12 mouse cellular contexts compared by ENCODE assay signal in the genomic region with DNA sequence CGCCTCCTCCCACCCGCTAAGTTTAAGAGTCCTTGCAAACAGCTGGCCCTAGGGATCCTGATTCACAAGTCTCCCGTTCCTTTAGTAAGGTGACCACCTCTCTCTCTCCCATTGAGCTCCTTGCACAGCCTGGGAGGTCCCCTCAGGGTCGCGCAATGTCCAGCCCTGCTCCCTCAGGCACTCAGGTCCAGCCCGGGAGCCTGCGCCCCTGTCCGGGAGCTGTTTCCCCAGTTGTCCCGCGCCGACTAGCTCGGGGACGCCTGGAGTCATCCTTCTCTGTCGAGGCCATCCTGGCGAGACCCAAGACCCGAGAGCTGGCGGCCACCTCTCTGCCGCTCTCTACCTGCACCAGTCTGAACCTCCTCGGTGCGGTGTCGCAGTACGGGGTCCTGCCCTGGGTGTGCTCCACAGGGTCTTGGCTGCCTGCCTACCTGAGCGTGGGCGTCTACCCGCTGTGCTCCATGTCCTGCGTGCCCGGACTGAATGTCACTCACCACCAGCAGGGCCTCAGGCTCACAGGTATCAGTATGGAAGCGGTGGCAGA. TPM values are rescaled to one million over a fixed set of nuclear protein-coding genes. Genes with fewer than 3 reads are reported as not detected.
A peak's percentile ranks its signal among the peaks of the same experiment; 100 is the strongest.
DNase-seq lines count a peak whose midpoint lies in the region; ATAC-seq and TF ChIP-seq lines count a peak whose summit lies in the region.
"Had no signal": no experiment of that assay in that cellular context is flagged by ENCODE, and none has a peak within 500 bp of the region (broad histone marks: within the 10 kb centered on the region; RNA-seq: fewer than 3 reads in every experiment).

A gene (plus strand): TSS at position 51 of the 544 bp plus-strand sequence.

- no peak for TF ChIP-seq CTCF in liver, postnatal 0 days (IDR thresholded peaks at IDR 0.05; ENCODE audit: low read depth)

- H3K9ac ChIP-seq in hindbrain, embryonic 12.5 days: no peak within 1 kb of the TSS; the same call in 1 of the 2 replicates
- no peak within 1 kb of the TSS for H3K9ac ChIP-seq in hindbrain, embryonic 11.5 days (ENCODE audit: low read depth, low read length)
- H3K9ac ChIP-seq in midbrain, embryonic 12.5 days (replicated peaks): no peak within 1 kb of the TSS
- no peak within 1 kb of the TSS for H3K9ac ChIP-seq in midbrain, embryonic 13.5 days (replicated peaks)
- no peak within 1 kb of the TSS for H3K9ac ChIP-seq in liver, postnatal 0 days (replicated peaks)
- H3K9ac ChIP-seq: limb, embryonic 15.5 days had no signal

- H3K4me2 ChIP-seq in hindbrain, embryonic 12.5 days (replicated peaks): 0 out of 2 replicates have a peak within 1 kb of the TSS, but pooled peaks have one; percentile 1
- H3K4me2 ChIP-seq in hindbrain, embryonic 11.5 days (replicated peaks; ENCODE audit: low read depth, low read length): no peak within 1 kb of the TSS
- H3K4me2 ChIP-seq in midbrain, embryonic 12.5 days (replicated peaks): 0 out of 2 replicates have a peak within 1 kb of the TSS, but pooled peaks have one; percentile 7
- no peak within 1 kb of the TSS for H3K4me2 ChIP-seq in midbrain, embryonic 13.5 days (replicated peaks)
- H3K4me2 ChIP-seq in liver, postnatal 0 days (ENCODE audit: low read depth, low read length): 0 out of 2 replicates have a peak within 1 kb of the TSS, but pooled peaks have one; percentile 18
- H3K4me2 ChIP-seq: limb, embryonic 15.5 days had no signal

- H3K9me3 ChIP-seq in hindbrain, embryonic 12.5 days (replicated peaks): no peaks in the 10 kb centered on the region
- no peaks in the 10 kb centered on the region for H3K9me3 ChIP-seq in hindbrain, embryonic 11.5 days (ENCODE audit: control insufficient read depth, low read length)
- H3K9me3 ChIP-seq in midbrain, embryonic 12.5 days: no peaks in the 10 kb centered on the region
- no peaks in the 10 kb centered on the region for H3K9me3 ChIP-seq in midbrain, embryonic 13.5 days
- no peaks in the 10 kb centered on the region for H3K9me3 ChIP-seq in liver, postnatal 0 days (ENCODE audit: low read length)
- H3K9me3 ChIP-seq: limb, embryonic 15.5 days; megakaryocyte, embryonic 14.5 days had no signal

- no peaks in the 10 kb centered on the region for H3K36me3 ChIP-seq in hindbrain, embryonic 12.5 days
- no peaks in the 10 kb centered on the region for H3K36me3 ChIP-seq in hindbrain, embryonic 11.5 days (ENCODE audit: control insufficient read depth, insufficient read depth, low read length)
- no peaks in the 10 kb centered on the region for H3K36me3 ChIP-seq in midbrain, embryonic 12.5 days
- H3K36me3 ChIP-seq in midbrain, embryonic 13.5 days: no peaks in the 10 kb centered on the region
- H3K36me3 ChIP-seq in liver, postnatal 0 days (replicated peaks; ENCODE audit: insufficient read depth, low read length): no peaks in the 10 kb centered on the region
- H3K36me3 ChIP-seq: limb, embryonic 15.5 days had no signal

- H3K27ac ChIP-seq in hindbrain, embryonic 12.5 days: no peak within 1 kb of the TSS
- no peak within 1 kb of the TSS for H3K27ac ChIP-seq in hindbrain, embryonic 11.5 days (ENCODE audit: low read depth, low read length)
- no peak within 1 kb of the TSS for H3K27ac ChIP-seq in midbrain, embryonic 12.5 days (replicated peaks)
- no peak within 1 kb of the TSS for H3K27ac ChIP-seq in midbrain, embryonic 13.5 days
- no peak within 1 kb of the TSS for H3K27ac ChIP-seq in liver, postnatal 0 days (ENCODE audit: low read depth)
- H3K27ac ChIP-seq: limb, embryonic 15.5 days had no signal

- WGBS in hindbrain, embryonic 12.5 days: 12% methylated on average over 28 of the region's 28 CpGs
- 15% methylated on average over 28 of the region's 28 CpGs for WGBS in hindbrain, embryonic 11.5 days
- WGBS in midbrain, embryonic 12.5 days: 15% methylated on average over 28 of the region's 28 CpGs
- WGBS in midbrain, embryonic 13.5 days: 12% methylated on average over 28 of the region's 28 CpGs
- WGBS in liver, postnatal 0 days (ENCODE audit: insufficient replicate concordance): 22% methylated on average over 28 of the region's 28 CpGs

- ATAC-seq in hindbrain, embryonic 12.5 days (ENCODE audit: low FRiP score): no peak
- no peak for ATAC-seq in hindbrain, embryonic 11.5 days (ENCODE audit: low FRiP score)
- no peak for ATAC-seq in midbrain, embryonic 12.5 days (ENCODE audit: low FRiP score, low read depth)
- ATAC-seq in midbrain, embryonic 13.5 days: no peak
- no peak for ATAC-seq in liver, postnatal 0 days

- DNase-seq in adrenal gland, postnatal 14 days: peak; percentile 26
- no peak for DNase-seq in adrenal gland, postnatal 25 days
- no peak for DNase-seq in hindbrain, embryonic 11.5 days (ENCODE audit: low spot score)
- no peak for DNase-seq in liver, postnatal 0 days
- no peak for DNase-seq in frontal cortex, postnatal 10 days (ENCODE audit: low spot score in 2 of 2)
- DNase-seq: cerebellum, postnatal 14 days; gastrocnemius, postnatal 10 days had no signal

- 0 out of 2 replicates have a peak, but pooled peaks cover 6% of the 10 kb centered on the region for H3K4me1 ChIP-seq in hindbrain, embryonic 12.5 days
- no peaks in the 10 kb centered on the region for H3K4me1 ChIP-seq in hindbrain, embryonic 11.5 days (replicated peaks; ENCODE audit: control insufficient read depth, insufficient read depth, low read length)
- H3K4me1 ChIP-seq in midbrain, embryonic 12.5 days: peaks cover 8% of the 10 kb centered on the region; the same call in 1 of the 2 replicates
- no peaks in the 10 kb centered on the region for H3K4me1 ChIP-seq in midbrain, embryonic 13.5 days (replicated peaks)
- no peaks in the 10 kb centered on the region for H3K4me1 ChIP-seq in liver, postnatal 0 days (ENCODE audit: insufficient read depth)
- H3K4me1 ChIP-seq: megakaryocyte, embryonic 14.5 days had no signal

- no peak for TF ChIP-seq EP300 in liver, postnatal 0 days (IDR thresholded peaks at IDR 0.05; ENCODE audit: low read depth)

- no peak within 1 kb of the TSS for H3K4me3 ChIP-seq in hindbrain, embryonic 12.5 days
- H3K4me3 ChIP-seq in hindbrain, embryonic 11.5 days (ENCODE audit: low read depth, low read length): no peak within 1 kb of the TSS
- no peak within 1 kb of the TSS for H3K4me3 ChIP-seq in midbrain, embryonic 12.5 days
- H3K4me3 ChIP-seq in midbrain, embryonic 13.5 days (replicated peaks): no peak within 1 kb of the TSS
- H3K4me3 ChIP-seq in liver, postnatal 0 days (ENCODE audit: low read depth, low read length): no peak within 1 kb of the TSS
- H3K4me3 ChIP-seq: limb, embryonic 15.5 days; megakaryocyte, embryonic 14.5 days had no signal

- H3K27me3 ChIP-seq in hindbrain, embryonic 12.5 days: peaks cover 29% of the 10 kb centered on the region
- H3K27me3 ChIP-seq in hindbrain, embryonic 11.5 days (ENCODE audit: control insufficient read depth, insufficient read depth, low read length): peaks cover 6% of the 10 kb centered on the region
- H3K27me3 ChIP-seq in midbrain, embryonic 12.5 days: peaks cover 21% of the 10 kb centered on the region
- peaks cover 19% of the 10 kb centered on the region for H3K27me3 ChIP-seq in midbrain, embryonic 13.5 days
- H3K27me3 ChIP-seq in liver, postnatal 0 days (ENCODE audit: insufficient read depth, low read length): peaks cover 13% of the 10 kb centered on the region

RNA-seq across cellular contexts. Expression of the gene that starts here (rescaled TPM):
- not detected in 2 replicates for total RNA-seq in adrenal gland, postnatal 14 days (2021)
- total RNA-seq in adrenal gland, postnatal 25 days (2021): not detected in 2 replicates
- polyA plus RNA-seq in hindbrain, embryonic 12.5 days (2016; fragmentation: Nextera tagmentation; extraction: Ambion mirVana): not detected in 2 replicates
- not detected in 2 replicates for polyA plus RNA-seq in hindbrain, embryonic 11.5 days (2014; fragmentation: Nextera tagmentation; extraction: Ambion mirVana)
- not detected in 2 replicates for polyA plus RNA-seq in midbrain, embryonic 12.5 days (2016; fragmentation: Nextera tagmentation; extraction: Ambion mirVana)
- not detected in 2 replicates for polyA plus RNA-seq in midbrain, embryonic 13.5 days (2015; fragmentation: Nextera tagmentation; extraction: Ambion mirVana)
- polyA plus RNA-seq in liver, postnatal 0 days (2015; fragmentation: Nextera tagmentation; extraction: Ambion mirVana): not detected in 2 replicates
- total RNA-seq: gastrocnemius, postnatal 10 days had no signal
- polyA plus RNA-seq: limb, embryonic 15.5 days had no signal

Comparison
In these comparisons a context has a peak if more than half of its experiments do, and no peak if none do; other contexts are left out.
1. H3K4me2 ChIP-seq: peak in hindbrain, embryonic 12.5 days (single experiment), midbrain, embryonic 12.5 days (single experiment) and liver, postnatal 0 days (single experiment); none in hindbrain, embryonic 11.5 days (single experiment) and midbrain, embryonic 13.5 days (single experiment).
2. Peak in DNase-seq in adrenal gland, postnatal 14 days; RNA of the gene not detected or under 1 TPM.